Mouse (Mus musculus): ENCODE results near the gene Pigz.
A peak's percentile ranks its signal among the peaks of the same experiment; 100 is the strongest.

Pigz gene

GRCm38 (mm10) chr16:31933751-31934549 lies at the start of gene Pigz:
Gene Pigz (plus strand): TSS chr16:31933851.
- no peak for DNase-seq (ENCODE audit: low read depth in 2 of 2, low spot score in 2 of 2)

- no peak for DNase-seq (ENCODE audit: low read depth in 2 of 2, low spot score in 2 of 2)
Measured at GRCm38 (mm10) chr16:31883902-31884301, 49.7 kb upstream of the Pigz start.

- no peak for DNase-seq (ENCODE audit: low read depth in 2 of 2, low spot score in 2 of 2)
Measured at GRCm38 (mm10) chr16:31890907-31891306, 42.7 kb upstream of the Pigz start.

GRCm38 (mm10) chr16:31893396-31894141 lies 40.1 kb upstream of the Pigz start:
- DNase-seq (ENCODE audit: low read depth in 2 of 2, low spot score in 2 of 2): no peak

- no peak for DNase-seq (ENCODE audit: low read depth in 2 of 2, low spot score in 2 of 2)
Measured at GRCm38 (mm10) chr16:31896971-31897774, 36.5 kb upstream of the Pigz start.

GRCm38 (mm10) chr16:31898546-31899326 lies 34.9 kb upstream of the Pigz start:
- DNase-seq (ENCODE audit: low read depth in 2 of 2, low spot score in 2 of 2): no peak

- no peak for DNase-seq (ENCODE audit: low read depth in 2 of 2, low spot score in 2 of 2)
Measured at GRCm38 (mm10) chr16:31901886-31902285, 31.8 kb upstream of the Pigz start.

GRCm38 (mm10) chr16:31903239-31903638 lies 30.4 kb upstream of the Pigz start:
- DNase-seq (ENCODE audit: low read depth in 2 of 2, low spot score in 2 of 2): no peak

GRCm38 (mm10) chr16:31905331-31905730 lies 28.3 kb upstream of the Pigz start:
- DNase-seq (ENCODE audit: low read depth in 2 of 2, low spot score in 2 of 2): peak in 1 of 2 experiments; percentile 4

- DNase-seq (ENCODE audit: low read depth in 2 of 2, low spot score in 2 of 2): no peak
Measured at GRCm38 (mm10) chr16:31905891-31906825, 27.5 kb upstream of the Pigz start.

GRCm38 (mm10) chr16:31906896-31907295 lies 26.8 kb upstream of the Pigz start:
- no peak for DNase-seq (ENCODE audit: low read depth in 2 of 2, low spot score in 2 of 2)

GRCm38 (mm10) chr16:31908959-31909358 lies 24.7 kb upstream of the Pigz start:
- DNase-seq (ENCODE audit: low read depth in 2 of 2, low spot score in 2 of 2): no peak

- DNase-seq (ENCODE audit: low read depth in 2 of 2, low spot score in 2 of 2): no peak
Measured at GRCm38 (mm10) chr16:31910281-31910847, 23.3 kb upstream of the Pigz start.

- DNase-seq (ENCODE audit: low read depth in 2 of 2, low spot score in 2 of 2): no peak
Measured at GRCm38 (mm10) chr16:31917776-31918175, 15.9 kb upstream of the Pigz start.

- peak; percentile 25 to 57 for DNase-seq (ENCODE audit: low read depth in 2 of 2, low spot score in 2 of 2)
Measured at GRCm38 (mm10) chr16:31918248-31918724, 15.4 kb upstream of the Pigz start.

GRCm38 (mm10) chr16:31924368-31924767 lies 9.3 kb upstream of the Pigz start:
- no peak for DNase-seq (ENCODE audit: low read depth in 2 of 2, low spot score in 2 of 2)

GRCm38 (mm10) chr16:31926091-31926490 lies 7.6 kb upstream of the Pigz start:
- DNase-seq (ENCODE audit: low read depth in 2 of 2, low spot score in 2 of 2): no peak

GRCm38 (mm10) chr16:31926547-31927182 lies 7.0 kb upstream of the Pigz start:
- DNase-seq (ENCODE audit: low read depth in 2 of 2, low spot score in 2 of 2): no peak

GRCm38 (mm10) chr16:31927412-31927811 lies 6.2 kb upstream of the Pigz start:
- no peak for DNase-seq (ENCODE audit: low read depth in 2 of 2, low spot score in 2 of 2)
